Mouse (Mus musculus): ENCODE measurements around the gene Prelid3b. TPM values are rescaled to one million over a fixed set of nuclear protein-coding genes. Genes with fewer than 3 reads are reported as not detected.

Prelid3b gene
- polyA plus RNA-seq, 1 experiment from 2014 or later, result 137 TPM

GRCm38 (mm10) chr2:174463370-174463769 lies 9.5 kb downstream of the Prelid3b start:
- ATAC-seq (ENCODE audit: insufficient number of reproducible peaks, low FRiP score), result peak; percentile 40
- WGBS, result 35% methylated on average over 10 of the region's 10 CpGs
- Histone ChIP-seq H3K27me3 (replicated peaks) (no peaks in the 10 kb centered on the region), H3K4me1 (replicated peaks) (peaks cover 7% of the 10 kb centered on the region), H3K4me2 (peak overlapping the region; percentile 97), H3K36me3 (peaks cover 61% of the 10 kb centered on the region), H3K27ac (ENCODE audit: poor library complexity, severe bottlenecking) (peak overlapping the region; percentile 77), H3K9me3 (replicated peaks) (no peaks in the 10 kb centered on the region), H3K4me3 (peak overlapping the region; percentile 96), H3K9ac (peak overlapping the region; percentile 91)

DNA sequence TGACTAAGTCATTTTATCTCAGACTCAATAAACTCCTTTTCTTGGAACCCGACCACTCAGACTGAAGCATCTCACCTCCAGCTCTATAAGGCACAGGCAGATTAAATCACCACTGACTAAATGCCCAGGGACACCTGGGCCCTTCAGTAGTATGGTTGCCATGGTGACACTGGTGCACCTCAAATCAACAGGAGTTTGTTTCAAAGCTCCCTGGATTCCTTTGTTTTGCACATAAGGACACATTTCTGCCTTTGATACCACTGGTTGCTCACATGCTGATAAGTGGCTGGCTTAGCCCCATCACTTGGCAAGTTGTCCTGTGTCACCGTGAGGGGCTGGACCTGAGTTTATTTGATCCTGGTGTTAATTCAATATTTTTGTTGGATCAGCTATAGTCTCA lies 13.5 kb downstream of the Prelid3b start:
- H3K27ac ChIP-seq (ENCODE audit: poor library complexity, severe bottlenecking), result no peak overlapping the region
- no peak overlapping the region for H3K9ac ChIP-seq
- H3K9me3 ChIP-seq (replicated peaks), result no peaks in the 10 kb centered on the region
- no peaks in the 10 kb centered on the region for H3K27me3 ChIP-seq (replicated peaks)
- 70% methylated on average over 2 of the region's 2 CpGs for WGBS
- H3K4me2 ChIP-seq, result no peak overlapping the region
- H3K36me3 ChIP-seq, result peaks cover 28% of the 10 kb centered on the region
- peaks cover 7% of the 10 kb centered on the region for H3K4me1 ChIP-seq (replicated peaks)
- no peak overlapping the region for H3K4me3 ChIP-seq
- ATAC-seq (ENCODE audit: insufficient number of reproducible peaks, low FRiP score), result no peak

DNA sequence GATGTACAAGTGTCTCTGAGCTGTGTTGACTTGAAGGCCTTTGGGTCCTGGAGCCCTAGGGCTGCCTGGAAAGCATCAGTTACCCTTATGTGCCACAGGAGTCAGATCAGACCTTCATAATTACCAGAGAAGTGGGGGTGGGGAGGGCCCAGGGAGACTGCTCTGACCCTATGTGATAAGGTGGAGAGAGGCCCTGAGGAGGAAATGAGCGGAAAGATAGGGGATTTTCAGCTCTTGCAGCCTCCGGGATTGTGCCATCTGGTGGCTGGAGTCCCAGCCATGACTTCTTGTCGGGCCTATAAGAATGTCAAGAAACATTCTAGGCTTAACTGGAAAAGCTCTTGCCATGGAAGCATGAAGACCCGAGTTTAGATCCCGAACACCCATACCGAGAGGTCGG lies 19.2 kb downstream of the Prelid3b start:
- no peaks in the 10 kb centered on the region for H3K36me3 ChIP-seq
- no peaks in the 10 kb centered on the region for H3K27me3 ChIP-seq (replicated peaks)
- peaks cover 4% of the 10 kb centered on the region for H3K4me1 ChIP-seq (replicated peaks)
- no peak overlapping the region for H3K9ac ChIP-seq
- peak; percentile 79 for ATAC-seq (ENCODE audit: insufficient number of reproducible peaks, low FRiP score)
- no peak overlapping the region for H3K27ac ChIP-seq (ENCODE audit: poor library complexity, severe bottlenecking)
- WGBS, result 49% methylated on average over 7 of the region's 7 CpGs
- H3K4me3 ChIP-seq, result no peak overlapping the region
- H3K9me3 ChIP-seq (replicated peaks), result no peaks in the 10 kb centered on the region
- H3K4me2 ChIP-seq, result no peak overlapping the region

GRCm38 (mm10) chr2:174450353-174450752 lies 22.5 kb downstream of the Prelid3b start, which contains the start of gene Tubb1:
Gene Tubb1 (plus strand): TSS chr2:174450695.
- 58% methylated on average over 4 of the region's 4 CpGs for WGBS
- ATAC-seq (ENCODE audit: insufficient number of reproducible peaks, low FRiP score), result peak; percentile 46; the same call in 1 of the 2 replicates
- no peak within 1 kb of the TSS for H3K4me2 ChIP-seq

GRCm38 (mm10) chr2:174448405-174448804 lies 24.5 kb downstream of the Prelid3b start:
- H3K9me3 ChIP-seq (replicated peaks), result no peaks in the 10 kb centered on the region
- peaks cover 13% of the 10 kb centered on the region; the same call in 1 of the 2 replicates for H3K27me3 ChIP-seq (replicated peaks)
- H3K4me1 ChIP-seq (replicated peaks), result peaks cover 2% of the 10 kb centered on the region; the same call in 1 of the 2 replicates
- no peaks in the 10 kb centered on the region for H3K36me3 ChIP-seq
- no peak overlapping the region for H3K27ac ChIP-seq (ENCODE audit: poor library complexity, severe bottlenecking)
- no peak for ATAC-seq (ENCODE audit: insufficient number of reproducible peaks, low FRiP score)
- no peak overlapping the region for H3K4me2 ChIP-seq
- H3K9ac ChIP-seq, result no peak overlapping the region
- WGBS, result 86% methylated on average over 4 of the region's 4 CpGs
- H3K4me3 ChIP-seq, result no peak overlapping the region

More at GRCm38 (mm10) chr2:174450353-174450752, 22.5 kb downstream of the Prelid3b start, which contains the start of gene Tubb1:
- Histone ChIP-seq H3K27ac (ENCODE audit: poor library complexity, severe bottlenecking) (no peak within 1 kb of the TSS), H3K4me3 (no peak within 1 kb of the TSS), H3K9me3 (replicated peaks) (no peaks in the 10 kb centered on the region), H3K9ac (no peak within 1 kb of the TSS), H3K27me3 (replicated peaks) (peaks cover 13% of the 10 kb centered on the region; the same call in 1 of the 2 replicates), H3K36me3 (no peaks in the 10 kb centered on the region), H3K4me1 (replicated peaks) (peaks cover 4% of the 10 kb centered on the region)

GRCm38 (mm10) chr2:174446905-174447304 lies 26.0 kb downstream of the Prelid3b start:
- WGBS, result 72% methylated on average over 8 of the region's 8 CpGs

GRCm38 (mm10) chr2:174446492-174446891 lies 26.4 kb downstream of the Prelid3b start:
- peaks cover 13% of the 10 kb centered on the region; the same call in 1 of the 2 replicates for H3K27me3 ChIP-seq (replicated peaks)
- H3K4me2 ChIP-seq, result no peak overlapping the region
- H3K9me3 ChIP-seq (replicated peaks), result no peaks in the 10 kb centered on the region
- no peak overlapping the region for H3K4me3 ChIP-seq
- no peak overlapping the region for H3K27ac ChIP-seq (ENCODE audit: poor library complexity, severe bottlenecking)
- ATAC-seq (ENCODE audit: insufficient number of reproducible peaks, low FRiP score), result no peak
- no peak overlapping the region for H3K9ac ChIP-seq
- H3K36me3 ChIP-seq, result no peaks in the 10 kb centered on the region
- WGBS, result 57% methylated on average over 7 of the region's 7 CpGs
- H3K4me1 ChIP-seq (replicated peaks), result peaks cover 15% of the 10 kb centered on the region

More at GRCm38 (mm10) chr2:174446905-174447304, 26.0 kb downstream of the Prelid3b start:
- Histone ChIP-seq H3K9me3 (replicated peaks) (no peaks in the 10 kb centered on the region), H3K27ac (ENCODE audit: poor library complexity, severe bottlenecking) (no peak overlapping the region), H3K9ac (no peak overlapping the region), H3K4me3 (no peak overlapping the region), H3K4me1 (replicated peaks) (peaks cover 13% of the 10 kb centered on the region), H3K4me2 (no peak overlapping the region), H3K36me3 (no peaks in the 10 kb centered on the region), H3K27me3 (replicated peaks) (peaks cover 13% of the 10 kb centered on the region; the same call in 1 of the 2 replicates)
- ATAC-seq (ENCODE audit: insufficient number of reproducible peaks, low FRiP score), result no peak

- Histone ChIP-seq H3K36me3 (no peaks in the 10 kb centered on the region), H3K9ac (no peak overlapping the region), H3K4me2 (no peak overlapping the region), H3K27ac (ENCODE audit: poor library complexity, severe bottlenecking) (no peak overlapping the region), H3K27me3 (replicated peaks) (peaks cover 13% of the 10 kb centered on the region; the same call in 1 of the 2 replicates), H3K4me3 (no peak overlapping the region), H3K9me3 (replicated peaks) (no peaks in the 10 kb centered on the region), H3K4me1 (replicated peaks) (peaks cover 15% of the 10 kb centered on the region)
- no peak for ATAC-seq (ENCODE audit: insufficient number of reproducible peaks, low FRiP score)
- WGBS, result 80% methylated on average over 6 of the region's 6 CpGs
Observed at GRCm38 (mm10) chr2:174445018-174445417, 27.9 kb downstream of the Prelid3b start.

- H3K9me3 ChIP-seq (replicated peaks), result no peaks in the 10 kb centered on the region
- no peak overlapping the region for H3K4me2 ChIP-seq
- H3K4me3 ChIP-seq, result no peak overlapping the region
- peaks cover 13% of the 10 kb centered on the region; the same call in 1 of the 2 replicates for H3K27me3 ChIP-seq (replicated peaks)
- whole genome bisulfite sequencing, result 61% methylated on average over 7 of the region's 7 CpGs
- peaks cover 21% of the 10 kb centered on the region for H3K4me1 ChIP-seq (replicated peaks)
- no peak for ATAC-seq (ENCODE audit: insufficient number of reproducible peaks, low FRiP score)
- H3K36me3 ChIP-seq, result no peaks in the 10 kb centered on the region
- H3K27ac ChIP-seq (ENCODE audit: poor library complexity, severe bottlenecking), result no peak overlapping the region
- H3K9ac ChIP-seq, result no peak overlapping the region
Observed at GRCm38 (mm10) chr2:174444359-174444758, 28.5 kb downstream of the Prelid3b start.

- ATAC-seq (ENCODE audit: insufficient number of reproducible peaks, low FRiP score), result no peak
Observed at GRCm38 (mm10) chr2:174443046-174443445, 29.8 kb downstream of the Prelid3b start.

DNA sequence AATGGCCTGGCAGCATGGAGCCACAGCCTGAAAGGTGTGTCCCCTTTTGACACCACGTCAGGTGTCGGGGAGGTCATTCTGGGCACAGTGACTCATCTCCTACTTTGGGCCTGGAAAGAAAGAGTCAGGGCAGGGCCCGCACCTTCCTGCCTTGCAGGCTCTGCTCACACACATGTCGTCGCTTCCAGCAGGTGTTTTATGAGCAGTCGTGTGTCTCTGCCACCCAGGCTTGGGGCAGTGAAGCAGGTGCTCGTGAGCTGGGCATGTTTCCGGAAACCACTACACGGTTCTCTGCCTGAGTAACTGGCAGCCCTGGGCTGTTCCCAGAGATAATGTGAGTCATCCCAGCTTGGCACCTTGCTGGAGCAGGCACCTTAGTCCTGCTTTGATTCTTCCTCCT lies 30.4 kb downstream of the Prelid3b start:
- H3K36me3 ChIP-seq, result no peaks in the 10 kb centered on the region
- ATAC-seq (ENCODE audit: insufficient number of reproducible peaks, low FRiP score), result peak; percentile 12; the same call in 1 of the 2 replicates
- H3K27me3 ChIP-seq (replicated peaks), result peaks cover 13% of the 10 kb centered on the region; the same call in 1 of the 2 replicates
- H3K4me3 ChIP-seq, result no peak overlapping the region
- H3K9me3 ChIP-seq (replicated peaks), result no peaks in the 10 kb centered on the region
- 58% methylated on average over 9 of the region's 9 CpGs for WGBS
- no peak overlapping the region for H3K4me2 ChIP-seq
- 0 out of 2 replicates have a peak overlapping the region, but pooled peaks have one; percentile 13 for H3K9ac ChIP-seq
- 0 out of 2 replicates have a peak overlapping the region, but pooled peaks have one; percentile 41 for H3K27ac ChIP-seq (ENCODE audit: poor library complexity, severe bottlenecking)
- H3K4me1 ChIP-seq (replicated peaks), result peaks cover 37% of the 10 kb centered on the region

More at GRCm38 (mm10) chr2:174443046-174443445, 29.8 kb downstream of the Prelid3b start:
- no peak overlapping the region; the same call in 1 of the 2 replicates for H3K27ac ChIP-seq (ENCODE audit: poor library complexity, severe bottlenecking)
- H3K4me1 ChIP-seq (replicated peaks), result peaks cover 32% of the 10 kb centered on the region
- no peaks in the 10 kb centered on the region for H3K9me3 ChIP-seq (replicated peaks)
- H3K4me2 ChIP-seq, result no peak overlapping the region
- H3K36me3 ChIP-seq, result no peaks in the 10 kb centered on the region
- 44% methylated on average over 2 of the region's 2 CpGs for WGBS
- peaks cover 13% of the 10 kb centered on the region; the same call in 1 of the 2 replicates for H3K27me3 ChIP-seq (replicated peaks)
- H3K4me3 ChIP-seq, result no peak overlapping the region
- no peak overlapping the region for H3K9ac ChIP-seq
